Mouse (Mus musculus): ENCODE data around the gene Prkcg.
A peak's percentile ranks its signal among the peaks of the same experiment; 100 is the strongest.
"Not testable (repeated sequence)": the region's sequence is repeated elsewhere in the genome, so short reads cannot be mapped to it uniquely, and the experiment has no call there.

Prkcg gene

DNA sequence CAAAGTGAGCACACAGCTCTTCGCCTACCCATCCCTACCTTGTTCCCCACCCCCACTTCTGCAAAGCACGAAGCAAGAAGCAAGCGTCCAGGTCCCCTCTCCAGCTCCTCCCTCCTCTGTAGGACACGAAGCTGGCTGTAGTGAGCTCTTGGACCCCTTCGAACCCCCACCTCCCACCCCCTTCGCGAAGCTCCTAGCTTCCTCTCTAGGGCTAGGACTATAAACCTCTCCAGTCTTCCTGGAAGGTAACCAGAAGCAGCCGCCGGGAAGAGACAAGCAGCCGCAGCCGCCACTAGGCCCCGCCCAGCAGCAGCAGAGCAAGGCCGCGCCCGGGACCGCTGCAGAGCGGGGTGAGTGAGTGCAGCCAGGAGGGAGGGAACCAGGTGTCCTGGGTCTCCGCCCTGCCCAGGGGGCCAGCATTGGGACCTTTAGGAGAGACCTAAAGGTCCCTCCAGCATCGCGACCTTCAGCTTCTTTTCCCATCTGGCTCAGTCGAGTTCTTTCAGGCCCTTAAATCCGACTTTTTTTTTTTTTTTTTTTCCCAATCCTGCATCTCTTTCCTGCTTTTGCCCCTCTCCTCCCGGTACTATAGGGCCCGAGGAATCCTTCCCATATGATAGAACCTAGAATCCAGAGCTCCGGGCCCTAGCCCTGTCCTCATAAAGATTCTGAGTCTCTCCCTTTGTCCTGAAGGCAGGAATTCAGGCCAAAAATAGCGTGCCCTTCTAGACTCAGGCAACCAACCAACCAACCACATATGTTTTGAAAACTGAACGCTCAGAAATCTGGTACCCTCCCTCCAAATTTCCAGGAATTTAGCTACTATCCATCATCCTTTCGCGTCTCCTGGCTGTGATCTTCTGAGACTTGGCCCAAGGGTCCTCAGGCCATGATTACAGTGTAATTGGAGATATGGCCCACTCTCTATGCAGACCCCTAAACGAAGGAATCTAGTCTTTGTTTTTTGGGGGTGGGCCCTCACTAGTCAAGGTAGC, at the start of gene Prkcg, which contains the start of gene Myadm:
TSS of gene Prkcg (plus strand) at position 204 of the 995 bp plus-strand sequence.
TSS of gene Myadm (plus strand) at position 105 of the 995 bp plus-strand sequence.
- peak; percentile 77 for DNase-seq

DNA sequence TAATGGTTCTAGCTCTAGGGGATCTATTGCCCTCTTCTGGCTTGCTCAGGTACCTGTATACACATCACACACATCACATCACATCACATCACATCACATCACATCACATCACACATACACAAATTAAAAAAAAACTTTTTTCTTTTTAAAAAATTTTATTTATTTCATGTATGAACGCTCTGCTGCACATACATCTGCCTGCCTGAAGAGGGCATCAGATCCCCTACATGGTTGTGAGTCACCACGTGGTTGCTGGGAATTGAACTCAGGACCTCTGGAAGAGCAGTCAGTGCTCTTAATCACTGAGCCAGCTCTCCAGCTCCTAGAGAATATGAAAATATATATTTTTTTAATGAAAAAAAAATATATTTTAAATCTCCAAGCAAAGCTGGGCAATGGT, 49.8 kb upstream of the Prkcg start:
- DNase-seq, result no peak

DNA sequence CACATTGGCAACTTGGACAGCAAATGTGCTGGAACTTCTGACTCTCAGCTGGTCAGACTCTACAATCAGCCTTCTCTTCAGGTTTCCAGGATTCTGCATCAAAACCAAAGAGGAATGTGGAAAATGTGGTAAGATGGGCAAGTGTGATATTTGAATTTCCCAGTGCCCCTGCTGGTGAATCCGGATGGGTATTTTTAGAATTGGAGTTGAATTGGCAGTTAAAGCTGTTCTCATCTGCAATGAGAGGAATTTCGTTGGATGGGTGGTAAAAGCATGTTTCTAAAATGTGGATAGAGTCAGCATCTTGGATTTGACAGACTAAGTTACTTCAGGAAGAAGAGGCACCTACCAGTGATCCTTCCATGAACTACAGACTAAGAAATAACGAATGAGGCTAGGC, 28.3 kb upstream of the Prkcg start:
- no peak for DNase-seq

DNA sequence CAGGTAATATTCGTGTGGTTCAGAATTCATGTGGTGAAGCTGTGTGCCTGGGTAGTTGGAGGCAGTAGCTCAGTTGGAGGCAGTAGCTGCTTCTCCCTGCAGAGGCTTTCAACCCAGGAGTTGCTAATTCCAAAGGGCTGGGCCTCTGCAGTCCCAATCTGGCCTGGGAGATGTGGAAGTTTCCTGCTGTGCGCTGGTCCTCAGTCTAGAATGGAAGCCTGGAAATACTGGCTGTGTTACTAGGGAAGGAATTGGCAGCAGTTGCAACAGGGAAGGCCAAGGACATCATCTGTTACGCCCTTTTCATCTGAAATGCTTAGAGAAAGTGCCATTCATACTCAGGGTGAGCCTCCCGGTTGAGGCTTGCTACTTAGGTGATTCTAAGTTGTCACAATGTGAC, 27.5 kb upstream of the Prkcg start:
- DNase-seq, result no peak

DNA sequence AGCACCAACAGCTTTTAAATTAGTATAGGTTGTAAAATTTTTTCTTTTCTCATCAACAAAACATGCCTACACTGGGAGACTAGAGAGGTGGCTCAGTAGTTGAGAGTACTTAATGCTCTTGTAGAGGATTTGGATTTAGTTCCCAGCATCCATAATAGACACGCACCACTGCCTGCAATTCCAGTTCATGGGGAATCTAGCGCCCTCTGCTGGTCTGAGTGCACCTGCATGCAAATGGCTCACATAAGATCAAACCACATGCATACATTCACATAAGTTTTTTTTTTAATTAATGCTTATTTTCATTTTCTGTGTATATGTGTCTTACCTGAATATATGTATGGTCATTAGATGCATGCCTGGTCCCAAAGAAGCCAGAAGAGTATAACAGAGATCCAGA, 26.2 kb upstream of the Prkcg start:
- no peak for DNase-seq

DNA sequence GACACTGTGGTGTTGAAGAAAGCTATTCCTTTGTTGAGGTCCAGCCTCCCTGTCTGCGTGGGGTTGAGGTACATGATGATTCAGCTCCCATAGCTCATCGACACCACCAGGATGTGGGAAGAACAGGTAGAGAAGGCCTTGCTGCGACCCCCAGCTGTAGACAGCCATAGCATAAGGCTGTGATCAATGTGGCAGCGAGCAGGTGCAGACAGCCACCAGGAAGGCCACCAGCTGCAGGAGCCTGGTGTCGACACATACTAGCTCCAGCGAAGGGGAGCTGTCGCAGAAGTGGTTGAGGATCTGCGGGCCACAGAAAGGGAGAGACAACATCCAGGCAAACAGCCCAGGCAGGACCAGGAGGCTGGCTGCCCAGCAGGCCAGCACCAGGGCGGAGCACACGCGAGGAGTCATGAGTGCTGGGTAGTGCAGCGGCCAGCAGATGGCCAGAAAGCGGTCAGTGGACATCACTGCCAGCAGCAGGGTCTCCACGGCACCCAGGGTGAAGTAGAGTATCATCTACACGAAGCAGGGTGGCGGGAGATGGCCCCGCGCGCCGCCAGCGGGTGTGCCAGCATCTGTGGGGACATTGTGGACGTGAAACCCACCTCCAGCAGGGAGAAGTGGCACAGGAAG, 24.5 kb upstream of the Prkcg start:
- DNase-seq, result no peak

DNA sequence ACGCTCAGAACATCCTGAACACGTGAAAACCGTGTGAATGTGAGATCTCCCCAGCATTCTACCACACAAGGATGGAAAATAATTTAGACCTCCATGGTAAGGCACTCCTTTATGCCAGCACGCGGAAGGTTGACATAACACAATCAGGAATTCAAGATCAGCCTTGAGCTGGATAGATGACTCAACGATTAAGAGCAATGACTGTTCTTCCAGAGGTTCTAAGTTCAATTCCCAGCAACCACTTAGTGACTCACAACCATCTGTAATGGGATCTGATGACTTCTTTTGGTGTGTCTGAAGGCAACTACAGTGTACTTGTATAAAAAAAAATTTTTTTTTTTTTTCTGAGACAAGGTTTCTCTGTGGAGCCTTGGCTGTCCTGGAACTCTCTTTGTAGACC, 23.7 kb upstream of the Prkcg start:
- no peak for DNase-seq

DNA sequence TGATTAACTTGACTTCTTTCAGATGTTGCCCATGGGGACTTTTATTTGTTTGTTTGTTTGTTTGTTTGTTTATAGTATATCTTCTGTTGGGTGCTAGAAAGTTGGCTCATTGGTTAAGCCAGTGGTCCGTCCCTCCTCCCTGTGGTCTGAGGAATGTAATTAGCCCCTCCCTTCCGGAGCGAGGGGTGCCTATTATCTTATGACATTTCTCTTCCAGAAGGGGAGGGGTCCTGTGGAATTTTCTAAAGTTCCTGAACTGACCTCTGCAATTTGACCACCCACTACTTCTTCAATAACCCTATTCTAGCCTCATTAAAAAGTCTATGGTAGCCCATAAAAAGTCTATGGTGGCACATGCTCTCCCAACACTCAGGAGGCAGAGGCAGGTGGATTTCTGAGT, 21.7 kb upstream of the Prkcg start:
- DNase-seq, result no peak

DNA sequence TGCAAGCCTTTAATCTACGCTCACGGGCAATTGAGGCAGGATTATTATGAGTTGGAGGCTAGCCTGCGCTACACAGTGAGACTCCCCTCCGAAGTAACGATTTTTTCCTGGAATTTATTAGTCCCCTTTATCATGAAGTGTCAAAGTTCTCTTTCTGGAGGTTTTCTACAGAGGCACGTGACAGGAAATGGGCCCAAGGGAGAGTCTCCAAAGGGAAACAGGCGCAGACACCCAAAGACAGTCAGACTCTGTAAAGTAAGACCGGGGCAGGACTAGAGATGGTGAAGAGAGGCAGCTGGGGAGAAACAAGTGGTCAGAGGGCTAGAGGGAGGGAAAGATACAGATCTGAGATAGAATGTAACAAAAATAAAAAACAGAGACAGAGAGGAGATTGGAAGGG, 21.1 kb upstream of the Prkcg start:
- no peak for DNase-seq

DNA sequence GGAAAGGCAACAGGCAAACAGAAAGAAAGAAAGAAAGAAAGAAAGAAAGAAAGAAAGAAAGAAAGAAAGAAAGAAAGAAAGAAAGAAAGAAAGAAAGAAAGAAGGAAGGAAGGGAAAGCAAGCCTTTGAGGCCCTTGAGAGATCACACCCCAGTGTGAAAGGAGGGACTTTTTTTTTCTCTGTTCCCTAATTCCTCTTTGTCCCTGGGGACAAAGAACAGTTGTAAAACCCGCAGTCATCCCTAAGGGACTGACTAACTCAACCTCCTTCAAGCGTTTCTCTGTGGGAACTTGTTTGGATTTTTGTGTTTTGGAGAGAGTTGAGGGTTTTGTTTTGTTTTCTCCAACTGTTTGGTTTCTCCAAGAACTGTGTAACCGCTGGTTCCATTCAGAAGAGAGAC, 20.7 kb upstream of the Prkcg start:
- no peak for DNase-seq

DNA sequence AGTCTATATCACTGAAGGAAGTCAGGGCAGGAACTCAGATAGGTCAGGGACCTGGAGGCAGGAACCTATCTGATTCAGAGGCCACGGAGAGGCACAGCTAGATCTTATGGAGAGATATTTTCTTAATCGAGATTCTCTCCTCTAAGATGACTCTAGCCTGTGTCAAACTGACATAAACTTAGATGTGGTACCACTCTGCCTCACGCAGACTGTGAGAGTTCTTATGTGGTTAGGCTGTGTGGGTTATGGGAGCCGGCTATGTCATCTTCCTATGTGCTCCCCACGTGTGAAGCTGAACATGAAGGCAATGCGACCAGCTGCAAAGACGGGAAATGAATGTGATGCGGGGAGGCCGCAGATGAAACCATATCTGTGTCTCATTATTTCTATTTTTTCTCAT, 16.8 kb upstream of the Prkcg start:
- no peak for DNase-seq

DNA sequence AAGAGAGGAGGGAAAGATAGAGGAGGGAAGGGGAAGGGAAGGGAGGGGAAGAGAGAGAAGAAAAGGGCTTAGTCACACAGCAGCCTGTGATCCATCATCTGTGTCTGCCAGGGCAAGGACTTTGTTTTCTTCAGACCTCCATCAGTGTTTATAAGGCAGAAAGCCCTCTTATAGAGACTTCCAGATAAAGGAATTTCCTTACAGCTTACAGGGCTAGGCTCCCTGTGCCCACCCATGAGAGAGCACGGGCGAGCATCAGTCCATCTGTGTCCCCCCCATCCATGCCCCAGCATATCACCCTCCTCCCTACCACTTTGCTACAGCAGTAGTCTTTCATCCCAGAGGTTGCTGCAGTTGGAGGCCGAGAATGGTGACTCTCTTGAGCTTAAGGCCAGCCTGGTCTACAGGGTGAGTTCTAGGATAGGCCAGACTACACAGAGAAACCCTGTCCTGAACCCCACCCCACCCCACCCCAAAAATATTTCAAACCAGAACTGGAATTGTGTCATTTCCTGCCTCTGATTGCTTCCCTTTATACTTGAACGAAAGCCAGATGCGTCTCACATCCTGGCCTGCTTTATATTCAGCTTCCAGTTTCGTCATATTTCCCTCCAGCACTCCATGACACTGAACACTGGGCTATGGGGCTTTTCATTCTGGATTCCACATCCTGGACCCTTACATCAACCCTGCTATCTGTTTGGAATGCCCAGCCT, 13.4 kb upstream of the Prkcg start:
- DNase-seq, result no peak

DNA sequence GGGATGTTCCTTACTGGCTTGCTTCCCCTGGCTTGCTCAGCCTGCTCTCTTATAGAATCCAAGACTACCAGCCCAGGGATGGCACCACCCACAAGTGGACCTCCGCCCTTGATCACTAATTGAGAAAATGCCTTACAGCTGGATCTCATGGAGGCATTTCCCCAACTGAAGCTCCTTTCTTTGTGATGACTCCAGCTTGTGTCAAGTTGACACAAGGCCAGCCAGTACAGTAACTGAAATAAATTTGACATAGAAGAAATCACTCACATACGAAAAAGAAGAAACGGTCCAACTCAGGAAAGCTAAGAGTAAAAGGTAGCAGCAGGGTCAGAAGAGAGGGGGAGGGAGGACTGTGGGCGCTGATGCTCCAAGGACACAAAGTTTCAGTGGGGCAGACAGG, 12.2 kb upstream of the Prkcg start:
- DNase-seq, result not testable (repeated sequence)

DNA sequence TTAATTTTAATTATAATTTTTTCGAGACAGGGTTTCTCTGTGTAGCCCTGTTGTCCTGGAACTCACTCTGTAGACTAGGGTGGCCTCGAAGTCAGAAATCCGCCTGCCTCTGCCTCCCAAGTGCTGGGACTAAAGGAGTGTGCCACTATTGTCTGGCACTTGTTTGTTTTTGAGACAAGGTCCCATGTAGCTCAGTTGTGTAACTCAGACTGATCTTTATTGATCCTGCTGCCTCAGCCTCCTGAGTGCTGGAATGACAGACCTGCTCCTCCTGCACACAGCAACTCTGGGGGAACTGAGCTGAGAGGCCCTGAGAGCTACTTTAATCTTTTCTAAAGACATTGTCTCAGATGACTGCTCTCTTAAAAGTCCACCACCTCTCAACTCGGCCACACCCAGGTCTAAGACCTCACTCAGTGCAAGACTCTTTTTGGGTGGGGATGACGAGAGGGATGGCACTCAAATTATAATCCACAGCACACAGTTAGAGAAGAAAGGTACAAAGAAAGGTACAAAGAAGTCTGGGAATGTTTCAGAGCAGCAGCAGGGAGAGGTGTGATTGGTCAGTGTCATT, 8.8 kb upstream of the Prkcg start:
- no peak for DNase-seq

DNA sequence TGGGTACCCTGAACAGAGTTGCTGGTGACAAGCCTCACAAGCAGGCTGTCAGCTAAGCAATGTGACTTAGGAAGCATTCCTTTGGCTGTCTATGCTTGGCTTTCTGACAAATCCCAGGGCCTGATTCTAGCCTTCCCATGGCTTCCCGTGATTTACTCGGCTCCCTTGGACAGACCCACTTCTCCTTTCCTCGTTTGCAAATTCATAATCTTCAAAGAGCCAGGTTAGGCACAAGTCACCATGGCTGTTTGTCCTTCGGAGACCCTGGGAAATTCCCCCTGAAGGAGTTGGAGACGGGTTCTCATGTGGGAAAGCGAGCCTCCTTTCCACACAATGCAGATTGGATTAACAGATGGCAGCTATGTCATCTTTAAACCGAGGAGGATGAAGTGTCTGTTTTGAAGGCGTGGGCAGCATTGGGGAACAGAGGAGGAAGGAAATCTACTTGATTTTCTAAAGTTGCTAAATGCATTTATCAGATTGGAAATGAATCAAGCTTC, 8.3 kb upstream of the Prkcg start:
- peak; percentile 32 for DNase-seq

DNA sequence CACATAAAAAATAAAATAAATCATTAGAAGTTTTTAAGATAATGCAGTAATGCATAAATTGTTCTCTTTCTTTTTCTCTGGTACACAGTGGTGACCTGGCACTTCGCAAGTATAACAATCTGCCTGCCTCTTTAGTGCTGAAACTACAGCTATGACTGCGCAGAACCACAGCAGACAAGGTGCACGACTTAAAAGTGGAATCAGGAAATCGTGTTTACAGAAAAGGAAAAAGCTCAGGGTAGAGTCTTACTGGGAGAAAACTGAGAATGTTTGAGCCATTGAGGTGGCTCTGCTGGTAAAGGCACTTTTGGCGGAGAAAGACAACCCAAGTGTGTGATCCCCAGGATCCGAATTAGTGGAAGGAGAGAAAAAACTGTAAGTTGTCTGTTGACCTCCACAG, 7.2 kb upstream of the Prkcg start:
- DNase-seq, result no peak

DNA sequence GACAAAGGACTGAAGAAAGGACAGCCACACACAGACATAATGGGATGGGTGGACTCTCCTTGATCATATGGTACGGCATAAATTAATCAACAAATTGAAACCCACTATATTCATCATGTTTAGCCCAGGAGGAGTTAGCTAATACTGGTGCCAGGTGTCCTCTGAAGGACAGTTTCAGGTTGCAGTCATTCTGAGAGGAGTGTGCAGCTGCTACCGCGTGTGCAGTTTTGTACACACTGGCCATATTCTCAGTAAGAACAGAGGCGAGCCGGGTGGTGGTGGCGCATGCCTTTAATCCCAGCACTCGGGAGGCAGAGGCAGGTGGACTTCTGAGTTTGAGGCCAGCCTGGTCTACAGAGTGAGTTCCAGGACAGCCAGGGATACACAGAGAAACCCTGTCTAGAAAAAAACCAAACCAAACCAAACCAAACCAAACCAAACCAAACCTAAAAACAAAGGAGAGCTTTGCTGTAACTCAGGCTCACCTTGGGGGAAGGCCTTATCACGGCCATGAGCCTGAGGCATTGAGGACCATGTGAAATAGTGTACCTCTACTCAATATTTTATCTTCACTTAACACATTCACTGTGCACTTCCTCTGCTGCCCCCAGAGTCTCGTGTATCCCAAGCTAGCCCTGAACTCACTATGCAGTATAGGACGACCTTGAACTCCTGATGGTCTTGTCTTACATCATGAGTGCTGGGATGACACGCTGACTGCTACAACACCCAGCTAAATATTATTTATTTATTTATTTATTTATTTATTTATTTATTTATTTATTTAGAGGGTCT, 5.7 kb upstream of the Prkcg start:
- DNase-seq, result no peak

DNA sequence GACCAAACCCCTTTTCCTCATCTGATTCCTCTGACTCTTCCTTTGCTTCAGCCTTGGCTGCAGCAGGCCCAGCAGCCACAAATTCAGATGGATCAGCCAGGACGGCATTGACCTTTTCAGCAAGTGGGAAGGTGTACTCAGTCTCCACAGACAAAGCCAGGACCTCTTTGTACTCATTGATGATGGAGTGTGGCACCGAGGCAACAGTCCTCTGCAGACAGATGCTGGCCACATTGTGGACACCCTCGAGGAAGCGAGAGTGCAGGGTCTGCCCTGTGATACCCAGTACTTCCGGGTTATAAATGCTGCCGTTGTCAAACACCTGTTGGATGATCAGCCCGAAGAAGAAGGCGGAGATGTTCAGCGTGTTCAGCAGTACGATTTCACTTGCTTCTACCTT, 4.4 kb upstream of the Prkcg start:
- no peak for DNase-seq

DNA sequence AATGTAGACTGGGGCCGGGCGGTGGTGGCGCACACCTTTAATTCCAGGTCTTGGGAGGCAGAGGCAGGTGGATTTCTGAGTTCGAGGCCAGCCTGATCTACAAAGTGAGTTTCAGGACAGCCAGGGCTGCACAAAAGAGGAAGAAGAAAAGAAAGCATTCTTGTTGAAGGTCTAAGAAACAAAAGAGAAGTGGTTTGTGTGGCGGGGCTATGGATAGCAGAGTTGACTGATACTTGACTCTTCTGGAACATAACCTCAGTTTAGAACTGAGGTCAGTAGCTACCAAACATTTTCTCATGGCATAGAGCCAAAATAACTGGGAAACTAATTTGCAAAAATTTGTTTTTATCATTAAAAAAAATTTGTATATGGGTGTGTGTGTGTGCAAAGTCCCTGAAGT, 2.9 kb upstream of the Prkcg start:
- no peak for DNase-seq

DNA sequence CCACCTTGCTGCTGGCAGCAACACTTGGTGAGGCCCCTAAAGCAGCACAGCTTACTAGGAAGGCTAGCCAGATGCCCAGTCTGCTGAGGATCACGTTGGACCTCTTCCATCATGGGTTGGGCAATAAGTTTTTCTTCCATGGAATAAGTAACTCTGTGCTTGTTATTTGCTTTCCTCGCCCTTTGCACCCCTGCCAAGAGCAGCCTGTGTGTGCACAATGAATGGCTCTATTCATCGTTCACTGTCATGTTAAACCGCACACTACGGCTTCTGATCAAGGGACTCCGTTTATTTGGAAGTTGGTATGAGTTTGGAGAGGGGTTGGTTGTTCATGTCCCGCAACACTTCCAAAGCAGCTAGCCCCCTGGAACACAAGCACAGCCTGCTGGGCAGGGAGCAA, 1.8 kb upstream of the Prkcg start:
- no peak for DNase-seq

DNA sequence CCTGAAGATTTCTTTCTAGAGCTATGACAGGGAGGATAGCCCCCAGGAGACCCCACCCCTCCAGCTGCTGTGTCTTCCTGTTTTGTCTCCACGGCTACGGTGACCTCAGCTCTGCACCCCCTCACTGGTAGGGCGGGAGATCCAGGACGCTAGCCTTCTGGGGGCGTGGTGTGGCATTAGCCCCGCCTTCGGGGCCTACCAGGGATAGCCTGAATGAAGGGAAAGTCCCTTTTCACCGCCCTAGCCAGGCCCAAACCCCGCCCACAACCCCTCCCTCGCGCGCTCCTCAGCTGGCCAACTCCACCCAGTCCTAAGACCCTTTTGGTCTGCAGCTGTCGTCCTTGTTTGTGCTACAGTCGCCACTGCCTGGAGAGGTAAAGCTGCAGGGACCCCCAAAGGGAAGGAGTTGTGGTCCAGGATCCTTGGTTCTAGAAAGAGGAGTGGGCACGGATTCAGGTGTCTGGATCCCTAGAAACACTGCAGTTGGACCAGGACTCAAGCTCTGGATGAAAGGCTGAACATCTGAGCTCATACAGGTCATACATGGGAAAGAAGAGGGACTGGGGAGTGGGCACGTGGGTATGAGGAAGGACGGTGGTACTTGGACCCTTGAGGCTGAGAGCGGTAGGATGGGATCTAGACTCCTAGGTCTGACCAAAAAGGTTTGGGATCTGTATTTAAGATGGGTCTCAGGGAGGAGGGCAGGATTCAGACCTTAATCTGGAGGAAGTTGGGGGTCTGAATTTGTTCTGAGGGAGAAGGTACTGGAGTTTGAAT, 1.5 kb downstream of the Prkcg start:
- peak; percentile 84 for DNase-seq

Data from right cerebral cortex, postnatal 25 days (tissue).